Mouse (Mus musculus) cerebellum, adult 2 months (tissue): ENCODE data around the gene Zfp444.

Source experiments
- CTCF ChIP-seq: fragments of 200-500 bp; IDR thresholded peaks from 2 replicates; pipeline ENCODE4 v1.5.1; 2011; ENCODE audit warnings: low read depth, mild to moderate bottlenecking, control low read depth, low read length, moderate library complexity, borderline replicate concordance; ENCODE audit not compliant: insufficient read depth
- POLR2A ChIP-seq: fragments of 200-500 bp; IDR thresholded peaks from 2 replicates; pipeline ENCODE4 v1.6.1; 2011; ENCODE audit warnings: low read length, control low read depth, borderline replicate concordance; ENCODE audit not compliant: insufficient read depth

- TF ChIP-seq POLR2A = no peak
- no peak for TF ChIP-seq CTCF
Observed at GRCm38 (mm10) chr7:6182882-6183281, 10.9 kb downstream of the Zfp444 start.
